Mouse (Mus musculus) adrenal gland, adult (tissue): ENCODE measurements around the gene Eno1.
A peak's percentile ranks its signal among the peaks of the same experiment; 100 is the strongest.

ENCODE experiments used
- DNase-seq, 2 experiments: peaks; one replicate each; pipeline ENCODE4 v3.0.0; 2022 to 2023; ENCODE audit warnings: low spot score in 1 of 2; ENCODE audit not compliant: inconsistent age in 2 of 2

Eno1 gene

DNA sequence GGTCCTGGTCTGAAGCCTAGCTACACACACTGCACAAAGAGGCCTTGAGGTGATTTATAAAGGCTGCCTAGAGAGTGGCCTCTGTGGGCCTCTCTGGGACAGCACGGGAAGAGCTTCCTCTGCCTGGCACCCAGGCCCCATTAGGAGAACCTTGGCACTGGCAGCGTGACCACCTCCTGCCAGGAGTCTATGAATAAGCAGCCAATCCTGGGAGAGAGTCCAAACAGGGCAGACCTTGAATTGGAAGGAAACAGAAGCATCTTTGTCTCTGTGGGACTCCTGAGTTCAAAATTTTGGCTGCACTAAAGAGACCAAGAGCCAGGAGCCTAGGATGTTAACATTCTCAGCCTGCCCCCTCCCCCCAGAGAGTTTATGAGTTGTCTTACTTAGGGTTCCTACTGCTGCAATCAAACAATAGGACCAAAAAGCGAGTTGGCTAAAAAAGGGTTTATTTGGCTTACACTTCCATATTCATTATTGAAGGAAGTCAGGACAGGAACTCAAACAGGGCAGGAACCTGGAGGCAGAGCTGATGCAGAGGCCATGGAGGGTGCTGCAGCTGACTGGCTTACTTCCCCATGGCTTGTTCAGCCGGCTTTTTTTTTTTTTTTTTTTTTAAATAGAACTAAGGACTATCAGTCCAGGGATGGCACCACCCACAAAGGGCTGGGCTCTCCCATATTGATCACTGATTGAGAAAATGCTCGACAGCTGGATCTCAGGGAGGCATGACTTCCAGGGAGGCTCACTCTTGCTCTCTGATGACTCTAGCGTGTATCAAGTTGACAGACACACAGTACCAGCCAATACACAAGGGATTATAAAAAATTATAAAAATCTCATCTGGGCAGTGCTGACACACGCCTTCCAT is 9.5 kb upstream of the Eno1 start:
- peak; percentile 92 to 95 for DNase-seq

GRCm38 (mm10) chr4:150228581-150229348 is 7.8 kb upstream of the Eno1 start:
- no peak for DNase-seq

DNA sequence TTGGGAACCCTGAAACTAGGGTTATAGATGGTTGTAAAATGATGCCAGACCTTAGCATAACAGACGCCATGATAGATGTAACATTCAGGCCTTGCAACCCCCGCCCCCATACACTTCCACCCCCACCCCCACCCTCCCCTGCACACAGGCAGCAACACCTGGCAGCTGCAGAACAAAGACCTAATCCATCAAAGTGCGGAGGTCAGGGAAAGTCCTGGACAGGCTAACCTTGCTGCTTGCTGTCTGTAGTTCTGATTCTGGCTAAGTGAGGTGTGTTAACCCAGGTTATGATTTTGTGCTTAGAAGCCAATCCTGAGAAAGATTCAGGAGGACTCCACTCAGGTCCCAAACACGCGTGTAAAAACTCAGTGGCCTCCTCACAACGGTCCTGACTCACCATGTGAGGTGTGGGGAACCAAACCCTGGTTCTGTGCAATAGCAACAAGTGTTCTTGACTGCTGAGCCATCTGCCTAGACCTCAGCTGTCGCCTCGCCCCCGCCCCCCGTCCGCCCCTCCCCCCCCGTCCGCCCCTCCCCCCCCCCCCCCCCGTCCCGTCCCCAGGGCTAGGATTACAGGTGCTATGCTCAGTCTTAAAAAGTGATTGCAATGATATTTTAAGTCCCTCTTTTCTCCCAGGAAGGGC is 6.7 kb upstream of the Eno1 start:
- DNase-seq: no peak

DNA sequence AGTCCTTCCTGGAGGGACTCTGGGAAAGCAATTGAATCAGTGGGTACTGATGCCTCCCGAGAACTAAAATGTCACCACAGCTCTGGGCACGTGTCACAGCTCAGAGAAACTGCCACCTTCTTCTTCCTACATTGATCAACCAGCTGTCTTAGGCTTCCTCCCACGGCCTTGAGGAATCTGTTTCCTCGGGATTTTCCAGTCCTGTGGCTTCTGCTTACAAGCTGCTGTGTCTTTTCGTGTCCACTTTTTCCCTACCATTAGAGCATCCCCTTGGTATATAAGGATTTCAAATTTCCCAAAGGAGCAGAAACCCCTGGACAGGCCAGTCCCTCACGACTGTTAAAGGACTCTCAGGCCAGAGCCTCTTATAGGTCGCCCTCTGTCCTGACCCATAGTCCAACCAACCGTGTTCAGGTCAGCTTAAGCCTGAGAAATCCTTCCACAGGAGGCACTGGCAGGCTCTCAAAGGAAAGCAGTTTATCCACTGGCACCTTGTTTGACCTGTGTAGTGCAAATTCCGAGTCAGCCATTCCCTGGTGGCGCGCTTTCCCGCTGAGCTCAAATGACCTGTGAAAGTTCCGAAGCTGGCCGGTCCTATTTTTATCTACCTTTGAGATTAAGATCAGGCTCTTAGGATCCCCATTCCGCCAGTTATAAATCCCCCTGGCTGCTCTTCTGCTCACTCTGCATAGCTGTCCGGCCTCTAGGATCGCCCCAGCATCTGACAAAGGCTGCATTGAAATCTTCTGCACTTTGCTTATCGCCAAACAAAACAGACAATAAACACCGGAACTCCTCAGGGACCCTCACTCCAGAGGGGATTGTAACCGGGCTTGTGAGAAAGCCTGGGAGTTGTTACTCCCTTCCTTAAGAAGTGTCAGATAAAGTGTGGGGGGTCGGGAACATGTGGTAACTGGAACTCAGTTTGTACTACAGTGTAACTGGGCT is 5.8 kb upstream of the Eno1 start:
- peak; percentile 39 to 75 for DNase-seq

- DNase-seq: no peak
Observed at GRCm38 (mm10) chr4:150231871-150232270, 4.7 kb upstream of the Eno1 start.

GRCm38 (mm10) chr4:150234599-150235327 is 1.8 kb upstream of the Eno1 start:
- DNase-seq: peak in 1 of 2 experiments; percentile 65

GRCm38 (mm10) chr4:150235585-150235984 is 936 bp upstream of the Eno1 start:
- no peak for DNase-seq

DNA sequence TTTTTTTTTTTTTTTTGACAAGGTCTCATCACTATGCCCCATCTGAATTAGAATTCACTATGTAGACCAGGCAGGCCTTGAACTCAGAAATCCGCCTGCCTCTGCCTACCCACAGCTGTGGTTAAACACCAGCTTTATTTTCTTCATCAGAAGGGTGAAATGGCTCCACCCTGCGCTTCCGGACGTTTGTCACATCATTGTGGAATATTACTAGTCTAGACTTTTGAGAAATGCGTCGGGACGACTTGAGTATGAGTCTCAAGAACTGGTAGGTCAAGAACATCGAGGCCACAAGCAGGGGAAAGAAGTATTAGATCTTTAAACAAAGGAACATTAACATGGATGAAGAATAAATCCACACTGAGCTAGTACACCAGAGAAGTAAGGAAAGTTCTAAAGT is 490 bp upstream of the Eno1 start:
- no peak for DNase-seq

DNA sequence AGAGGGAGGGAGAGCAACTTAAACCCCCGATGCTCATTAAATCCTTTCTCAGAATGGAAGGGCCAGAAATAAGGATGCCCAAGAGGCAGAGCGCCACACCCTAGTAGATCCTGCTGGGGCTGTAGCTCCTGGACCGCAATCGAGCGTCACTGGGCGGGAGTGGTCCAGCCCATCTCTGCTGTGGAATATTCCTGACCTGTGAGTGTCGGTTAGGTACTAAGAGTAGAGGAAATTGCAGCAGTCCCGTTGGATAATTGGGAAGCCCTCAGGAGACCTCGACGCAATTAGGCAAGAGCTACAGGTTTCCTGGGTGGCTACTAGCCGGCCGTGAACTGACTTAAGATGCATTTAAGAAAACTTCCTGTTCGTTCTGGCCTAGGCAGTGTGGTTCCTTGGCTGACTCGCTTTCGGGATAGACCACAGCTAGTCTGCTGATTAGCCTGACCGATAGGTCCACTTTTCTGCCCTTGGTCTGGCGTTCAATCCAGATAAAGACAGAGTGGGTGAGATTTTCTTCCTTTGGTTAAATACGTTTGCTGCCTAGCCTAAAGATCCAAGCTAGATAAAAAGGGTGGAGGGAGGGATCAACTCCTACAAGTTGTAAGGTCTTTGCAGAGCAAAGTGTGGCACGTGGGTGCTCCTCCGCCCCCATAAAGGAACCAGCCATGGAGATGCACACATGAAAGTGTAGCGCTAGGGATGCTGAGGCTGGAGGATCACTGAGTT is 1.3 kb downstream of the Eno1 start:
- DNase-seq: peak; percentile 57 to 74

- no peak for DNase-seq
Observed at GRCm38 (mm10) chr4:150238433-150239086, 2.0 kb downstream of the Eno1 start.

DNA sequence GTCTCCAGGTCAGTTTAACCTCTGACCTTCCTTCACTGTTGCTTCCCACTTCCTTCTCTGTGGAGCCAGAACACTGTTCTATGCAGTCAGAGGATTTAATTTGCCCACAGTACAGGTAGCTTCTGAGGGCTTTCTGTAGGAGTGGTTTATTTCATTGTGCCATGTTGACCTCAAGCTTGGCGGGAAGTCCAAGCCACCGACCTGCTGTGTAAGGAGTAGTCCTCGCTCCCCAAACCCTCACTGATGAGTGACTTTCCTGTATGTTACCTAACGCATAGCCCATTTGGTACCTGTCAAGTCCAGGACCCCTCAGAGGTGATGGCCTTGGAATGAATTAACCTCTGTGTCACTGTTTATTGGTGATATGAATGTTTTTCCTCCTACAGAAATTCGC is 2.6 kb downstream of the Eno1 start:
- peak in 1 of 2 experiments; percentile 69 for DNase-seq

DNA sequence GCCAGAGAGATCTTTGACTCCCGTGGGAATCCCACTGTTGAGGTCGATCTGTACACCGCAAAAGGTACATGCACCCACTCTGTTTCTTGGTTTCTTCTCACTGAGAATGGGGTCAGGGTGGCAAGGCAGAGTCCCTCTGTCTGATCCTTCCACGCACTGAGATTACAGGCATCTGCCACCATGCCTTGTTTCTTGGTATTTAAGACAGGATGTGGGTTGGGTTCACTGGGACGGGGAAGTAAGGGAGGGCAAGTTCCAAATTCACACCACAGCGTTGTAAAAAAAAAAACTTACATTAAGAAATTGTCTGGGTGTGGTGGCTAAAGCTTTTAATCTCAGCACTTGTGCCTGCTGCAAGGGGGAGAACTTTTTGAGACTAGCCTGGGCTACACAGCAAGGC is 3.0 kb downstream of the Eno1 start:
- DNase-seq: no peak

DNA sequence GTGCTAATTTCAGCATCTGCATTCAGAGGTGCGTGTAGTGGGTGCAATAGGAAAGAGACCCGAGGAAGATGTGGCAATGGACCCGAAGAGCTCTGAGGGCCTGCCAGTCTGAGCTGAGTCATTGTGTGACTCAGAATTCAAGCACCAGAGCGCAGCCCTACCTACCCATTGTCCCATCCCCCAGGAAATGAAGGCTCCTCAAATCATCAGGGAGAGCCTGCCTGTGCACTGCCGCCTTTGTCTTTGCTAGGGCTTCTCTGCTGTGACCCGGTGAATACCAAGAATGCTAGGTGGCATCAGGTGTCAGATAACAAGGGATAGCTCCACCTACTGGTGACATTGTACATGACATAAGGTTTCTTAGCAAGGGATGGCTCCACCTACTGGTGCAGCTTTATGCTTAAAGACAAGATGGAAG is 3.4 kb downstream of the Eno1 start:
- peak; percentile 78 to 95 for DNase-seq

- DNase-seq: peak in 1 of 2 experiments; percentile 39
Observed at GRCm38 (mm10) chr4:150240381-150240886, 3.9 kb downstream of the Eno1 start.

GRCm38 (mm10) chr4:150241708-150242107 is 5.2 kb downstream of the Eno1 start:
- DNase-seq: no peak

GRCm38 (mm10) chr4:150242745-150243144 is 6.2 kb downstream of the Eno1 start:
- no peak for DNase-seq

GRCm38 (mm10) chr4:150245876-150246275 is 9.4 kb downstream of the Eno1 start:
- no peak for DNase-seq

DNA sequence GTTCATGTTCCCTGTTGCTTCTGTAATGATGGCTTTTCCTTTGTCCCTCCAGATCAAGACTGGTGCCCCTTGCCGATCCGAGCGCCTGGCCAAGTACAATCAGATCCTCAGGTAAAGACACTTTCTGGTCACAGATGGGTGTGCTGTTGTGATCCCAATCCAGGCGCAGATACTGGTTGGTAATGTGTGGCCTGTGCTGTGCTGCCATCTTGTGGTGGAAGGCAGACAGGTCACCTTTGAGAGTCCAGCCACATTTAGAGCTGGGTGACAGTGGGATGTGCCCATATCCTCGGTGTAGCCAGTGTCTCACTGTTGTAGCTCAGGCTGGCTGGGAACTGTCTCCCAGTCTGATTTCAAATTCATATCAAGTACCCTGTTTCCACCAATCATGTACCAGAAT is 11.5 kb downstream of the Eno1 start:
- peak; percentile 70 to 88 for DNase-seq
